Mouse (Mus musculus) layer of hippocampus, postnatal 10 days (tissue): Measurements from ENCODE around the gene Jhy. TPM values are rescaled to one million over a fixed set of nuclear protein-coding genes. Genes with fewer than 3 reads are reported as not detected.

Experiments
- DNase-seq, 2 experiments: peaks; one replicate each; pipeline ENCODE4 v3.0.0; 2021; ENCODE audit warnings: low spot score in 2 of 2
- long read RNA-seq: library from polyadenylated mRNA; stranded (forward); transcript quantifications from one replicate; pipeline ENCODE4 v2.0.0, GENCODE M21; 2023
- total RNA-seq, 2 experiments: library from RNA; stranded (reverse); gene quantifications; 2 replicates each; pipeline ENCODE4 v1.2.3; 2021

The Jhy gene
- total RNA-seq: under 1 TPM; 0.37 to 0.45 TPM
- long read RNA-seq: 0 reads

GRCm38 (mm10) chr9:40963586-40964417, at the start of gene Jhy:
Gene Jhy, minus strand, starts transcription at chr9:40964118.
- DNase-seq: peak in 1 of 2 experiments; percentile 26

- DNase-seq: no peak
Observed at GRCm38 (mm10) chr9:41012456-41012855, 48.5 kb upstream of the Jhy start.

DNA sequence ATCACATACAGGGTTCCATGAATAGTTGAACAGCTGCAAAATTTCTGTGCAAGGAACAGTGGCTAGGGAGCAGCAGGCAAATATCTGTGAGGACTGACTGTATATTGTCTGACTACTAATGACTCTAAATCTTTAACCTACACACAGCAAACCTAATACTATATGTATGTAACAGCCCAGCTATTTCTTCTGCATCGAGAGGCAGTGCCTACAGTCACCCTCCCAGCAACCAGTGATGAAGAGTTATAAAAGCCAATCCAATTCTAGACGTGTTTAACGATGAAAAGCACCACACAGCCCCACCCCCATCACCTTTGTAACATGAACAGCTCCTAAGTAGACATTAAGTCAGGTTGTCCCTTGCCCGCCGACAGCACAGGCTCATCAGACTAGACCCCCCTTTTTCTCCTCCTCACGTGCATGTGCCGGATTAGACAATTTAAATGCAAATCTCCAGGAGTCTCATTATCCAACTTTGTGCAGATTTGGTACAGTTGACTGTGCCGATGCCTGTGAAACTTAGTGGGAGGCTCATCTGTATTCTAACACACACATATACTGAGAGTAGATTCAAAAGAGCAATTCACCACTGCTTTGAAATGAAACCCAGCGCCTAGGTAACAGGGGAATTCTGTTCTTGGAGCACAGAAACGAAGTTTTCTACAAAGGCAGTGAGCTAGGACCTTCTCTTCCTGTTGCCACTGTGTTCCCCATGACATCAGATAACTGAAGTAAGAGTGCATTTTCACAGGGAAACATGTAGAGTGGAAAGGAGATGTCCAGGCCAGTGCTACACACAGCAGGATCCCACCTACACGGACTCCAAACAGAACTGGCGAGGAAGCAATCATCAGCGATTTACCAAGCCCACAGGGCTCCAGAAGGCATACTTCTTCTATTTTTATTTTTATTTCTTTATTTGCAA, 47.9 kb upstream of the Jhy start:
- DNase-seq: peak; percentile 20 to 34

DNA sequence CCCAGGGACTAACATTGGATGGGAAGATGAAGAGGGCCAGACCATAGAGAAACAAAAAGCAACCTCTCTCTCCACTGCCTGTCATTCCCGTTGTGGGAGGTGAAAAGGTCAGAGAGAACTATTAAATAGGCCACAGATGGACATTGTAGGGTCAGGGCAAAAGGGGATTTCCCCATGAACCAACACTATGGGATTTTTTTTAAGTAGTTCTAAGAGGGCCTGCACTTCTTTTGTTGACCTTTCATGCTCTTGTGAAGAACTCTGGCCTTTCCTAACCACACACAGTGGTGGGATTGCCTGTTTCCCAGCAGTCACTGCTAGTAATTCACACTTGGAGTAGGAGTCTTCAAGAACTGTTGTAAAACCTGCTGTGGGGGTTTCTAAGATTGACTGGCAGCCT, 43.9 kb upstream of the Jhy start:
- DNase-seq: no peak

GRCm38 (mm10) chr9:41004415-41004814, 40.5 kb upstream of the Jhy start, which contains the start of gene Crtam:
Gene Crtam, minus strand, starts transcription at chr9:41004628.
- DNase-seq: no peak

DNA sequence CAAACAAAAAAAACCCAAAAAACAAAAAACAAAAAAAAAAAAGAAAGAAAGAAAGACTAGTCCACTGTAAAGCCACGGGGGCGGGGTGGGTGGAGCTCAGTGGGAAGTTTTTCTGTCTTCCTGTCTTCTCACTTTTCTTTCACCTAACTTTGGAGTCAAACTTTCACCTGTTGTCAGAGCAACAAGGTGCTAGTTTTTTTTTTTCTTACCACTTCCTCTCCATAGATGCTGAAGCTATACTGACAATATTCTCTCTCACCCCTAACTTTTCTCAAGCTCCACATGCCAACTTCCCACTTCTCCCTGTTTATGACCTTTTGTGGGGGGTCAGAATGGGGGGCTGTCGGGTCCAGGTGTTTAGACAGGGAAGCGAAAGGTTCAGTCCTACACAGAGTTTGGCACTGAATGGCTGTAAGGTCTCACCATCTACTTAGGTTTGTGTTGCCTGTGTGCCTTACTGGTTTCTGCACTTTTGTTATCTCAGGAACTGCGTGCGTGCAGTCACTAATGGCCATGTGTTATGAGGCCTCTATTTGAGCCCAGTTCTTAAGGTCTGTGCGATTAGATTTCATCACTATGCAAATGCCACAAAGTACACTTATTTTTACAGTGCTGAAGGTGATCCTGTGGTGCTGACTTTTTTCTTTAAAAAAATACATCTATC, 33.3 kb upstream of the Jhy start:
- no peak for DNase-seq

- no peak for DNase-seq
Observed at GRCm38 (mm10) chr9:40994075-40994474, 30.2 kb upstream of the Jhy start.

DNA sequence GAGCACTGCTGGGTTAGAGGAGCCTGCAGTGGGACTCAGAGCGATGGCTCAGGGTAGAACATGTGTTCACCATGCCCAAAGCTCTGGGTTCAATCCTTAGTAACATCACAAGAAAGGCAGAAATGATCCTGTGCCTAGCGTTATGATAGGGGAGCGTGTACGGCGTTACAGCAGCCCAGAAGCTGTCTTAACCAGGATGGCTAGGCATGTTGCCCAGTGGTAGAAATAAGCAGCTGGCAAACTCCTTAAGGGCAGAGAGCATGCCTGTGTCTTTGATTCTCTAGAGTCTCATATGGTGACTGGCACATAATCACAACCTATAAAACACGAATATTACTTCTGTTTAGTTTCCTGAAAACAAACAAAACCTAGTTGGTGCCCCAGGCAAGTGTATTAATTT, 27.6 kb upstream of the Jhy start:
- no peak for DNase-seq

DNA sequence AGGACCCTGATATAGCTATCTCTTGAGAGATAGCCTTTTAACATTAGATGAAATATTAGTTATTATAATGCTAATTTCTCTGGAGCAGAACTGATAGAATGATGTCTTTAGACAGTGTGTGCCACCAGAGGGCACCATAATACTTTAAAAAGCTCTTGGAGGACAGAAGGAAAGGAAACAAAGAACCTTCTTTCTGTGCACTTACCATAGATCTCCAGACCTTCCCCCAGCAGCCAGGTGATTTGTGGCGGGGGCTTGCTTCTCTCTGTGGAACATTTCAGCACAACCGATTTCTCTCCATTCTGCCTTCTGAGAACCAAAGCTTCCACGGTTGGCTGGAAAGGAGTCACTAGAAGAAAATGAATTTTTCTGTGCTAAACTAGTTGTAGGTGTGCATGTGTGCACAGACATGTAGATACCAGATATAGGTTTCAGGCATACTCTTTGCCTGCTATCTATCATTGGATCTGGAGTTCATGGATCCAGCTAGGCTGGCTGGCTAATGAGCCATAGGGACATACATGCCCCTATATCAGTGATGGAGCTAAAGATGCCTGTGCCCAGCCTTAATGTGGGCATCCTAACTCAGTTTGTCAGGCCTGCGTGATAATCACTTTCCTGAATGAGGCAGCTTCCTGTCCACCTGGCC, 26.1 kb upstream of the Jhy start:
- DNase-seq: peak; percentile 74 to 80

GRCm38 (mm10) chr9:40984313-40984712, 20.4 kb upstream of the Jhy start:
- DNase-seq: no peak

GRCm38 (mm10) chr9:40983758-40984157, 19.8 kb upstream of the Jhy start:
- DNase-seq: no peak

DNA sequence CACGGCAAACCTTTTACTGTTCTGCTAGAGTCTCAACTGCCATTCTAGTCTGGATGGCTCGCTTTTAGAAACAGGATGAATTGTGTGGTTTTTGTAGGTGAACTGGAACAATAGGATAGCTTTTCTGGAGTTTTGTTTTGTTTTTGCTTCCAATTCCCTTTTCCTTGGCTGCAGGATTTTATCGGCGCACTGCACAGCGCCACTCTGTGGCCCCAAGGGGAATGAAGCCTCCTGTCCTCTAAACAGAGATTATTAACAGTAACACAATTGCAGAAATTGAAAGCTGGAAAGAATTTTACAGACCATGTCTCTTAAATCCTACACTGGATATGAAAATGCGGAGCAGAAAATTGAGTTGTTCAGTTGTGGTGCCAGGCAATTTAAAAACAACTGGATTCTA, 18.6 kb upstream of the Jhy start:
- peak; percentile 41 to 55 for DNase-seq

DNA sequence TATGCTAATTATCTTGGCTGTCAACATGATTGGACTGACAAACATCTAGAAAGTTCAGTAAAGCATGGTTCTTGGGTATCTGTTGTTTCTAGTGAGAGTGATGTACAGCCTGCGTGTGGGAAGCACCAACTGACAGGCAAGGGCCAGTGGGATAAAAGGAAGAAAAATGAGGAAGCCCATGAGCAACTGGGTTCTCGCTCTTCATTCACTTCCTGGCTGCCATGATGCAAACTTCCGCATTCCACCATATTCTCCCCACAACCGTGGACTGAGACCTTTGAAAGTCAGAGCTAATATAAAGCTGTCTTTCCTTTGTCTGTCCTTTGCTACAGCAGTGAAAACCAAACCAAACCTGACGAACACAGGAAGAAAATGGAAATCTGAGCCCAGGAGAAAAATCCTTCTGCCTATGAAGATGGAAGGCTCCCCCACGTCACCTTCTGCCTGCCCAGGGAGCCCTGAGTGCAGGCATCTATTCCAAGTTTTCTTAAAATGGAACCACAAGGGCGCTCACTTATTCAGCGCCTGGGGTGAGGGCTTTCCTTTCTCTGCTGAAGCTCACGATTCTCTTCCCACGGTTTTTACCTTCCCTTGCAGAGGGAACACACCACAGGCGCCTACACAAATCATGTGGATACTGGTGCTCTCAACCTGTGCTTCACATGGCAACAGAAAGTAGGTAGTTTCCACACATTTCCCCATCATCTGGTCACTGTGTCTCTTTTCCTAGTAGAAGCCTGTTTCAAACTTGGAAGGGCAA, 10.3 kb upstream of the Jhy start:
- no peak for DNase-seq

GRCm38 (mm10) chr9:40964418-40964714, 448 bp upstream of the Jhy start:
- DNase-seq: no peak

GRCm38 (mm10) chr9:40961401-40961800, 2.5 kb downstream of the Jhy start:
- no peak for DNase-seq

DNA sequence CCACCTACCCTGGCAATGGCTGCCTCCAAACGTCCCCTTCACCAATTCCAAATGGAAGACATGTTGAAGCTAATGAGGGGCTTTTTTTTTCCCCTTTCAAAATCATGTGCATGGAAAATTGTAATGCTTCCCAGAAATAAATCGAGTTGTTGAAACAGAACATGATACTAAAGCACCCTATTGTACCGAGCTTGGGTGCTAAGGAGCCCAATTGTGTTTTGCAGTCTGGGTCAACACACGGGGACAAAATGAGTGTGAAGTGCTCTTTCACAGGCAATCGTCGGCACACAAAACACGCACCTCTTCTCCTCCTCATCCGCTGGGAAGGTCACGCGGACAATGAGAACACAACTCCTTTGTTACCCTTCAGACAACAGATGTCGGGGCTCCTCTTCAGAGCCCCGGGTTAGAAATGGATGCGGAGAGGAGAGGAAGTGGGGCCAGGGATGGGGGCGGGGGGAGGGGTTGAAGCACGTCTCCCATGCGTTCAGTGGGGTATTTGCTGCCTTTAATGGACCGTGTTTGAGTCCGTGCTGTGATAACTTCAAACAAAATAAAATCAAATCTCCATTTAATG, 14.8 kb downstream of the Jhy start:
- no peak for DNase-seq

DNA sequence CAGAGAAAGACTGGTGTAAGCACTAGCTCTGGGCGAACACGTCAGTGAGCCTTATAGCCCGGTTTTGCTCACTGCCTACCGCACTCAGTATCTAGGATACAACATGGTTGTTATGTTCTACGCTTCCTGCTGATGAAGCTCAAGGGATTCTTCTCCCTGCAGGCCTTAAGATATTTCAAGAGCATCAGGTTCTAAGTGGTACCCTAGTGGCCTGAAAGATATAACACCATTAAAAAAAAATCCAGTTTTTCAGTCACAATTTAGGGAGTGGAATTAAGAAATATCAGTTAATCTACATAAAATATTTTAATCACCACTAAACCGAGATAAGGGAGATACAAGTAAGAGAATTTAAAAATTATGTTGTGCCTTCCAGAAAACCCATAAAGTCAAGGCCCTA, 15.4 kb downstream of the Jhy start:
- DNase-seq: no peak

DNA sequence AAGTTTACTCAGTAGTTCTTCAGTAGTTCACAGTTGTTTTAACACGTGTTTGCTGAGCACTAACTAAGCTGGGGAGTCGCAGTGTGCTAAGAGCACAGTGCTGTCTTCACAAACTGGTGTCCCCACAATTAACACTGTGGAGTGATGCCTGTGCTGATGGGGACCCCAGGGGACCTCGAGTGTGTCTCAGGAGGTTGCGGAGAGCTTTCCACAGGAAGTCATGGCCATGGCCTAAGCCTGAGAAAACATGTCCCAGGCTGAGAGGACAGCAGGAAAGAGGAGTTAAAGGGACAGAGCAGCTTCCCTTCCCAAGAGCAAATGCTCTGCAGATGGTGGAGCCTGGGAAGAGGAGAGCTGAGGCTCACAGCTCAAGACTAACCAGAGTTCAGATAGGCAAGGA, 16.8 kb downstream of the Jhy start:
- no peak for DNase-seq

DNA sequence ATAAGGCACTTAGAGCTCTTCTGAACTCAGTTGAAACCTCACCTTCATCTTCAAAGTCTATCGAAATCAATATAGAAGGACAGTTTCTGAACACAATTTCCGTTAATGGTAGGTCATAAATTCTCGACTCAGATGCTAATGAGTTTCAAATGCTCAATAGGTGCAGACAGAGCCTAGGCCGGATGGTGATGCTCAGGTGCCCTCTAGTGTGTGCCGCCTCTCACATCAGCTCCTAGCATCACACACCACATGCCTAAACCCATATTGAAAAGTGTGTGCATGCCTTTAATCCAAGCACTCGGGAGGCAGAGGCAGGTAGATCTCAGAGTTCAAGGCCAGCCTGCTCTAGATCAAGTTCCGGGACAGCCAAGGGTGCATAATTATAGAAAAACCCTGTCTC, 26.5 kb downstream of the Jhy start:
- DNase-seq: peak in 1 of 2 experiments; percentile 35

DNA sequence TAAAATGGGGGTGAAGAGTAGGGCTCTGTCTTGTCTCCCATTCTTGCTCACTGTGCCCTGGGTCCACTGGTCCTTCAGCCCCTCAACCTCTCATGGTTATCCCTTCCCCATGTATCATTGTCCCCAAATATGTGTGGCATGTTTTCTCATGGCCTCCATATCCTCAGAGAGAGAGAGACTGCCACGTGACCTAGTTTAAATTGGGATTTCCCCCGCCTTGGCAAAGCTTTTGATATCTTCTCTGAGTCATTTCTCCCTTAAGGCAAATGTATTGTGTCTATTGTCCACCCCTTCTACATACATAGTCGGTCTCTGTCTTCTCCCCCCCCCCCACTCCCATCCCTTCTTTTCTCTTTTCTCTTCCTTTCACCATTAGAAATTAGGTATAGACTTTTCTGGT, 30.6 kb downstream of the Jhy start:
- DNase-seq: no peak
